Mouse (Mus musculus) liver, embryonic 12.5 days (tissue): Measurements from ENCODE around the gene Znhit2. TPM values are rescaled to one million over a fixed set of nuclear protein-coding genes. Genes with fewer than 3 reads are reported as not detected.

Experiments used
- ATAC-seq: fragments of 200-750 bp; cut with Nextera tagmentation; 2 replicates; pipeline ENCODE4 v1.8.0; 2017; ENCODE audit warnings: moderate number of reproducible peaks, mild to moderate bottlenecking, moderate library complexity
- H3K27ac ChIP-seq: fragments of 300-500 bp; sonication (generic); 2 replicates; pipeline ENCODE4 v1.5.1; 2016; ENCODE audit warnings: mild to moderate bottlenecking
- H3K27me3 ChIP-seq: fragments of 300-500 bp; sonication (generic); replicated peaks from 2 replicates; pipeline ENCODE4 v1.6.1; 2016; ENCODE audit warnings: mild to moderate bottlenecking, moderate library complexity
- H3K36me3 ChIP-seq: fragments of 300-500 bp; sonication (generic); 2 replicates; pipeline ENCODE4 v1.6.1; 2016; ENCODE audit warnings: mild to moderate bottlenecking, moderate library complexity
- H3K4me1 ChIP-seq: fragments of 300-500 bp; sonication (generic); 2 replicates; pipeline ENCODE4 v1.6.1; 2016
- H3K4me2 ChIP-seq: fragments of 300-500 bp; sonication (generic); 2 replicates; pipeline ENCODE4 v1.6.1; 2016; ENCODE audit warnings: mild to moderate bottlenecking, moderate library complexity
- H3K4me3 ChIP-seq: fragments of 300-500 bp; sonication (generic); 2 replicates; pipeline ENCODE4 v1.5.1; 2016; ENCODE audit warnings: mild to moderate bottlenecking, moderate library complexity
- H3K9ac ChIP-seq: fragments of 300-500 bp; sonication (generic); 2 replicates; pipeline ENCODE4 v1.6.1; 2016; ENCODE audit warnings: mild to moderate bottlenecking, moderate library complexity
- H3K9me3 ChIP-seq: fragments of 300-500 bp; sonication (generic); replicated peaks from 2 replicates; pipeline ENCODE4 v1.6.1; 2016; ENCODE audit warnings: mild to moderate bottlenecking, moderate library complexity
- WGBS: fragments of 180-500 bp; shearing (Covaris S2); methylation state at CpG from one replicate; pipeline ENCODE4 v1.1.7; 2016; ENCODE audit not compliant: insufficient replicate concordance; 5-methylcytosine and 5-hydroxymethylcytosine counted together
- polyA plus RNA-seq: library from polyadenylated mRNA; unstranded; fragments of >200 nt; fragmentation: Nextera tagmentation; extraction: Ambion mirVana; gene quantifications from 2 replicates; pipeline ENCODE4 v1.2.1, GENCODE M21; 2016

Gene Znhit2
- polyA plus RNA-seq, 1 experiment from 2014 or later: 31.8 TPM

- H3K4me1 ChIP-seq: peaks cover 46% of the 10 kb centered on the region
- WGBS: 80% methylated on average over 8 of the region's 8 CpGs
- no peaks in the 10 kb centered on the region for H3K27me3 ChIP-seq
- H3K4me3 ChIP-seq: peak overlapping the region; percentile 97
- ATAC-seq: no peak
- H3K27ac ChIP-seq: peak overlapping the region; percentile 99
- H3K36me3 ChIP-seq: peaks cover 54% of the 10 kb centered on the region
- peak overlapping the region; percentile 94 for H3K9ac ChIP-seq
- peak overlapping the region; percentile 99 for H3K4me2 ChIP-seq
- H3K9me3 ChIP-seq: no peaks in the 10 kb centered on the region
These were observed 13.2 kb upstream of the Znhit2 start for GRCm38 (mm10) chr19:6047899-6048166.

- Histone ChIP-seq H3K4me2 (peak overlapping the region; percentile 99), H3K27ac (peak overlapping the region; percentile 99), H3K9ac (peak overlapping the region; percentile 94), H3K4me3 (peak overlapping the region; percentile 97), H3K9me3 (no peaks in the 10 kb centered on the region), H3K4me1 (peaks cover 55% of the 10 kb centered on the region), H3K36me3 (peaks cover 64% of the 10 kb centered on the region), H3K27me3 (no peaks in the 10 kb centered on the region)
- WGBS: 54% methylated on average over 11 of the region's 11 CpGs
- no peak for ATAC-seq
These were observed 12.1 kb upstream of the Znhit2 start for GRCm38 (mm10) chr19:6048681-6049410.

- Histone ChIP-seq H3K4me1 (peaks cover 52% of the 10 kb centered on the region), H3K27ac (no peak overlapping the region), H3K9ac (no peak overlapping the region), H3K36me3 (peaks cover 89% of the 10 kb centered on the region), H3K9me3 (no peaks in the 10 kb centered on the region), H3K4me2 (no peak overlapping the region), H3K27me3 (no peaks in the 10 kb centered on the region), H3K4me3 (no peak overlapping the region)
- no peak for ATAC-seq
- 83% methylated on average over 7 of the region's 7 CpGs for WGBS
These were observed 8.5 kb upstream of the Znhit2 start for GRCm38 (mm10) chr19:6052516-6052915.

DNA sequence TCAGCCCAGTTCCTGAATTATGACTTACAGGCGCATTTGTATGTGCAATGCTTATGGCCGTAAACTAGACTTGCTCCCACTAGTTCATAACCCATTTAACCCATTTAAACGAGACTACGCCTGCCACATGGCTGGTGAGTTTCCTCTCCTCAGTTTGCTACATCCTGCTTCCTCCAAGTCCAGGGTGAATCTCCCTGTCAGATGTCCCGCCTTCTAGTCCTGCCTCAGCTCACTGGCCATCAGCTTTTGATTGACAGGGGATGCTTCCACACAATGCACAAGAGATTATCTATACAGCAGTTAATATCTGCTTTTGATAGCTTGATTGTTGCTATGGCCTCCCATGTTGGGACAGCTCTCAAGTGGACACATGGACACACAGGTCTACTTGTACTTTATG is 6.7 kb upstream of the Znhit2 start:
- H3K9me3 ChIP-seq: no peaks in the 10 kb centered on the region
- no peak overlapping the region for H3K4me3 ChIP-seq
- no peak overlapping the region for H3K4me2 ChIP-seq
- ATAC-seq: no peak
- H3K4me1 ChIP-seq: peaks cover 44% of the 10 kb centered on the region
- 74% methylated on average over 5 of the region's 5 CpGs for WGBS
- H3K27ac ChIP-seq: 0 out of 2 replicates have a peak overlapping the region, but pooled peaks have one; percentile 10
- no peaks in the 10 kb centered on the region for H3K27me3 ChIP-seq
- no peak overlapping the region for H3K9ac ChIP-seq
- peaks cover 82% of the 10 kb centered on the region for H3K36me3 ChIP-seq

DNA sequence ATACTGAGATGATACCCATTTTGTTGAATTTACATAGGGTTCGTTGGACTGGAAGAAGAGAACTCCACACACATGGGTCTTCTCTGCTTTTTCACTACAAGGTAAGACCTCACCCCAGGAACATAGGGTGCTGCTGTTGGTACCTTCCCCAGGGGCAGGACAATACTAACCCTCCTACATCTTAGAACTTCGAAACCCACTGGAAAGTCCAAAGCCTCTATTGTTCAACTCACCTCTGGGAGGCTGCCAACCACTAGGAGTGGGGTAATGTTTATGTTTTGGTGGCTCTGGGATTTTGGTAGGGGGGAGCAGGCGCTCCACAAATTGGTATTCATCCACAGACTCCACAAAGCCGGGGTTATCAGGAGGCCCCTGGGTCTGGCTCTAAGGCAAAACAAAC is 4.3 kb upstream of the Znhit2 start:
- Histone ChIP-seq H3K4me1 (peaks cover 54% of the 10 kb centered on the region), H3K4me3 (peak overlapping the region; percentile 95), H3K4me2 (peak overlapping the region; percentile 86), H3K9ac (peak overlapping the region; percentile 94), H3K9me3 (no peaks in the 10 kb centered on the region), H3K27ac (peak overlapping the region; percentile 86; the same call in 1 of the 2 replicates), H3K27me3 (no peaks in the 10 kb centered on the region), H3K36me3 (peaks cover 72% of the 10 kb centered on the region)
- no peak for ATAC-seq
- WGBS: 55% methylated on average over 4 of the region's 4 CpGs

- H3K36me3 ChIP-seq: peaks cover 64% of the 10 kb centered on the region
- no peaks in the 10 kb centered on the region for H3K27me3 ChIP-seq
- peak within 1 kb of the TSS; percentile 95 for H3K4me3 ChIP-seq
- peak; percentile 82 for ATAC-seq
- peak within 1 kb of the TSS; percentile 94 for H3K9ac ChIP-seq
- H3K4me1 ChIP-seq: peaks cover 61% of the 10 kb centered on the region
- WGBS: under 1% methylated on average over 63 of the region's 63 CpGs
- peak within 1 kb of the TSS; percentile 86 for H3K27ac ChIP-seq
- H3K4me2 ChIP-seq: peak within 1 kb of the TSS; percentile 86
- H3K9me3 ChIP-seq: no peaks in the 10 kb centered on the region
These were observed 3.5 kb upstream of the Znhit2 start, which contains the start of the genes Mrpl49 and Fau for GRCm38 (mm10) chr19:6057313-6058096. Gene Mrpl49 (minus strand): TSS chr19:6057785. Gene Fau (plus strand): TSS chr19:6057844.

DNA sequence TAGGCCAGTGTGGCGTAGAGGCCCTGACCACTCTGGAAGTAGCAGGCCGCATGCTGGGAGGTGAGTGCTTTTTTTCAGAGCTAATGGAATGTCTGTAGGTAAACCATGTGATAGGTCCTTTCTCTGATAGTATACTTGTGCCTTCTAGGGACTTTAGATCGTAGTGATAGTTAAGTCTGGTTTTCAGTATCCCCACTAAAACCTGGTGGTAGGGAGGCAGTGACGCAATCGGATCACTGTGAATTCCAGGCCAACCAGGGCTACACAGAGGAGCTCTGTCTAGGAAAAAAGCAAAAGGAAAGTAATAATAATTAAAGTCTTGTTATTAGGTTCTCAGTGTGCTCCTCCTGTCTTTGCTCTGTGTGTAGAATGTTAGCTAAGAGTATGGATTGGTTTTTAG is 2.5 kb upstream of the Znhit2 start:
- no peaks in the 10 kb centered on the region for H3K27me3 ChIP-seq
- no peaks in the 10 kb centered on the region for H3K9me3 ChIP-seq
- peak overlapping the region; percentile 95 for H3K4me3 ChIP-seq
- ATAC-seq: no peak
- peak overlapping the region; percentile 86 for H3K4me2 ChIP-seq
- peak overlapping the region; percentile 86 for H3K27ac ChIP-seq
- H3K36me3 ChIP-seq: peaks cover 57% of the 10 kb centered on the region
- peak overlapping the region; percentile 94 for H3K9ac ChIP-seq
- H3K4me1 ChIP-seq: peaks cover 61% of the 10 kb centered on the region
- WGBS: 13% methylated on average over 5 of the region's 5 CpGs

DNA sequence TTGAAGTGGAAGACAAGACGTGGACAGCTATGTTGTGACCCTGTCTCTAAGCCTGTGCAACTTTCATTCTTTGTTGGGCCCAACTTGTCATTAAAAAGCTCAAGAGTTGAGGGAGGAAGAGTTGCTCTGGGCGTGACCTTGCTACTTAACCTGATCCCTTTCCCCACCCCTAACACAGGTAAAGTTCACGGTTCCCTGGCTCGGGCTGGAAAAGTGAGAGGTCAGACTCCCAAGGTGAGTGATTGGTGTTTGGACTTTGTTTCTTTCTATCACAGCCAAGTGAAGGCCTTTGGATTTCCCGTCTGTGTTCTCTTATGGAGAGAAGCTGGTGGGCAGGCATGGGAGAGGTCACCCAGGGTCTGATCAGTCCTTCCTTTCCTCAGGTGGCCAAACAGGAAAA is 2.0 kb upstream of the Znhit2 start:
- WGBS: 59% methylated on average over 5 of the region's 5 CpGs
- Histone ChIP-seq H3K27me3 (no peaks in the 10 kb centered on the region), H3K9me3 (no peaks in the 10 kb centered on the region), H3K9ac (peak overlapping the region; percentile 94), H3K4me1 (peaks cover 61% of the 10 kb centered on the region), H3K4me2 (peak overlapping the region; percentile 86), H3K36me3 (peaks cover 55% of the 10 kb centered on the region), H3K4me3 (peak overlapping the region; percentile 95), H3K27ac (peak overlapping the region; percentile 86)
- ATAC-seq: no peak

DNA sequence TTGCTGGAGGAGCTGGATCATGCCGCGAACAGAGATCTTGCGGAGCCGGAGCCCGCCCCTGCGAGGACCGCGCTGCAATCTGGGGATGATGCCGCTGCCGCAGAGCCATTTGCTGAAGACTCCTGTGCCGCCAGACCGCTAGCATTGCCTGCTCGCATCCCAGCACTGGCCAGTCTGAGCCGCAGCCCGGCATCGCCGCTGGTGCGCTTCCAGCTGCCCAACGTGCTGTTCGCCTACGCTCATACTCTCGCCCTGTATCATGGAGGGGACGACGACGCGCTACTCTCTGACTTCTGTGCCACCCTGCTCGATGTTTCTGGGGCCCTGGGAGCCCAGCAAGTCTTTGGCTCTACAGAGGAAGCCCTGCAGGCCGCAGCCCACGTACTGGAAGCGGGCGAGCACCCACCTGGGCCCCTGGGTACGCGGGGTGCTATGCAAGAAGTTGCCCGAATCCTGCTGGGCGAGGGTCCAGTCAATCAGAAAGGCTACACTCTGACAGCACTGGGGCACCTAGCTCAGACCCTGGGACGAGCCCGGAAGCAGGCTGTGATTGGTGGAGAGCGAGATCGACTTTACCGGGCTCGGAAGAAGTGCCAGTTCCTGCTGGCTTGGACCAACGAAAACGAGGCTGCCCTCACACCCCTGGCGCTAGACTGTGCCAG is 780 bp downstream of the Znhit2 start:
- peak overlapping the region; percentile 96 for H3K9ac ChIP-seq
- no peaks in the 10 kb centered on the region for H3K27me3 ChIP-seq
- H3K27ac ChIP-seq: peak overlapping the region; percentile 99
- no peaks in the 10 kb centered on the region for H3K9me3 ChIP-seq
- 1% methylated on average over 44 of the region's 44 CpGs for WGBS
- H3K4me3 ChIP-seq: peak overlapping the region; percentile 92
- H3K4me2 ChIP-seq: peak overlapping the region; percentile 100
- H3K36me3 ChIP-seq: peaks cover 28% of the 10 kb centered on the region
- peaks cover 58% of the 10 kb centered on the region for H3K4me1 ChIP-seq
- ATAC-seq: peak; percentile 17

DNA sequence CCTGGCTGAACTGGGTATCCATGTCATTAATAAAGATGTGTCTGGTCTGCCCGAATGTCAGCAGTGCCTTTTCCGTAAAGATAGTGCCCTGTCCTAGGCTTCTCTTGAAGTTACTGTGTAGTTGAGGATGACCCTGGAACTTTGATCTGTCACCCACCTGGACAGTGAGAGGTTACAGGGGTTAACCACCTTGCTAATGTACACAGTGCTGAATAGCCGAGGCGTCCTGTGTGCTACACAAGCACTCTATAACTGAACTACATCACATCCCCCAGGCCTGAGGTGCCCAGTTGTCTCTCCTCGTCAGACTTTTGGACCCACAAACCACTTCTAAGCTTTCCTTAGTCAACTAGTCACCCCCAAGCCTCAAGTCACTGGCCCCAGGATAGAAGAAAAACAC is 1.4 kb downstream of the Znhit2 start:
- H3K4me2 ChIP-seq: peak overlapping the region; percentile 100
- no peak for ATAC-seq
- peak overlapping the region; percentile 96 for H3K9ac ChIP-seq
- peak overlapping the region; percentile 99 for H3K27ac ChIP-seq
- H3K27me3 ChIP-seq: no peaks in the 10 kb centered on the region
- peaks cover 62% of the 10 kb centered on the region for H3K4me1 ChIP-seq
- H3K9me3 ChIP-seq: no peaks in the 10 kb centered on the region
- peak overlapping the region; percentile 92 for H3K4me3 ChIP-seq
- 50% methylated on average over 5 of the region's 5 CpGs for WGBS
- peaks cover 28% of the 10 kb centered on the region for H3K36me3 ChIP-seq

- 84% methylated on average over 6 of the region's 6 CpGs for WGBS
- Histone ChIP-seq H3K4me3 (peak overlapping the region; percentile 92; the same call in 1 of the 2 replicates), H3K9ac (peak overlapping the region; percentile 96; the same call in 1 of the 2 replicates), H3K27ac (no peak overlapping the region), H3K4me2 (peak overlapping the region; percentile 100), H3K27me3 (no peaks in the 10 kb centered on the region), H3K9me3 (no peaks in the 10 kb centered on the region), H3K36me3 (peaks cover 28% of the 10 kb centered on the region), H3K4me1 (peaks cover 67% of the 10 kb centered on the region)
- ATAC-seq: no peak
These were observed 2.1 kb downstream of the Znhit2 start for GRCm38 (mm10) chr19:6063081-6063480.

- H3K27me3 ChIP-seq: no peaks in the 10 kb centered on the region
- H3K4me3 ChIP-seq: peak overlapping the region; percentile 60
- peaks cover 54% of the 10 kb centered on the region for H3K4me1 ChIP-seq
- peaks cover 40% of the 10 kb centered on the region for H3K36me3 ChIP-seq
- peak overlapping the region; percentile 95 for H3K4me2 ChIP-seq
- H3K27ac ChIP-seq: peak overlapping the region; percentile 77
- peak overlapping the region; percentile 70 for H3K9ac ChIP-seq
- no peak for ATAC-seq
- H3K9me3 ChIP-seq: no peaks in the 10 kb centered on the region
- WGBS: 43% methylated on average over 5 of the region's 5 CpGs
These were observed 5.6 kb downstream of the Znhit2 start for GRCm38 (mm10) chr19:6066571-6066970.
